Mouse (Mus musculus) left cerebral cortex, adult 18-20 months (tissue): ENCODE results near the gene Glrb. TPM values are rescaled to one million over a fixed set of nuclear protein-coding genes. Genes with fewer than 3 reads are reported as not detected.

Experiments used
- DNase-seq, 2 experiments: peaks; one replicate each; pipeline ENCODE4 v3.0.0; 2021 to 2022; ENCODE audit warnings: low spot score in 2 of 2, mixed read lengths in 1 of 2
- long read RNA-seq, 2 experiments: library from polyadenylated mRNA; stranded (forward); transcript quantifications; one replicate each; pipeline ENCODE4 v2.0.0; 2021
- total RNA-seq, 2 experiments: library from RNA; stranded (reverse); gene quantifications; 2 replicates each; pipeline ENCODE4 v1.2.3; 2021

The Glrb gene
- 100 to 1,000 TPM; 213 to 231 TPM for total RNA-seq
- long read RNA-seq, experiment 1, transcript Glrb-201 (10 exons, 3,029 nt): major isoform, 334 of 481 reads
- long read RNA-seq, experiment 1, transcript Glrb-204 (10 exons, 2,979 nt): minor isoform, 17 of 481 reads
- long read RNA-seq, experiment 1, partial matches to known transcripts: 38 of 481 reads
- long read RNA-seq, experiment 1, other reads (novel, unspliced or antisense): 92 of 481 reads
- long read RNA-seq, experiment 2, transcript Glrb-201 (10 exons, 3,029 nt): major isoform, 219 of 308 reads
- long read RNA-seq, experiment 2, partial matches to known transcripts: 30 of 308 reads
- long read RNA-seq, experiment 2, other reads (novel, unspliced or antisense): 55 of 308 reads

DNA sequence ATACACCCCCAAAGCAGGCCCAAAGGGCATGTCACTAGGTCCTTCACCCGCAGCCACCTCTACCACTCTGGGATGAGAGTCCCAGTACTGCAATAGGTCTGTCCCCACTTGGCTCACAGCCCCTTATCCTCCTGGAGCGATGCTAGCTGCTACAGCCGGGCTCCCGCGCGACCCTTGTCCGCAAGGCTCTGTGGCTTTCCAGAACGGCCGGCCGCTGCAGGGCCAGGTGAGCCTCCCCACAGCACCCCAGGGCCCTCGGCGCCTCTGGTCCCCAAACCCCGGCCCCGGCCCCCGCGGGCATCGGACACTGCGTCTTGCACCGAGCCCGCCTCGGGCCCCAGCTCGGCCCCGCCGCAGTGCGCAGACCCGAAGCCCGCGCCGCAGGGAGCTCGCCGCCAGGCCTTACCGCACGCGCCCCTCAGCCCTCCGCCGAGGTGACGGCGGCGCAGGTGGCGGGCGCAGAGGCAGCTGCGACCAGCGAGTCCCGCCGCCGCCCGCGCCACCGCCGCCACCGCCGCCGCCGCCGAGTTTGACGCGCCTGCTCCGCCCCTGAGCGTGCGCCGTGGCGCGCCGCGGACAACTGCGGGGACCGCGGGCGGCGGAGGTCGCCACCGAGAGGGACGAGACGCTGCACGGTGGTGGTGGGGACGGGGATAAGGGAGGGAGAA lies at the start of gene Glrb:
Gene Glrb (minus strand): TSS at position 550 of the 668 bp plus-strand sequence.
- DNase-seq: peak; percentile 68 to 78

DNA sequence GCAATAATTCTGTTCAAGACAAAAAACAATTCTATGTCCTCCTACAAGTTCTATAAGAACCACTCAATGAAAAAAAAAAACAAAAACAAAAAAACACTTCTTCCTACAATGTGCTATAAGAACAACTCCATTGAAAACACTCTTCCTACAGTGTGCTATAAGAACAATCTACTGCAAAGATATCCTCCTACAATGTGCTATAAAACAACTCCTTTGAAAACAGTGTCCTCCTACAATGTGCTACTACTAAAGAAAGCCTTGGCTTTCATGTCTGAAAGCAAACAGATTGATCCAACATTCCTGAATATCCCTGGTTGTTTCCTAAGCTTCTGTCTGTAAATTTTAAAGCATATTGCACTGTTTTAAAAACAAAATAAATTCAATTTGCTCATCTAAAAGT lies 46.5 kb upstream of the Glrb start:
- DNase-seq: no peak

DNA sequence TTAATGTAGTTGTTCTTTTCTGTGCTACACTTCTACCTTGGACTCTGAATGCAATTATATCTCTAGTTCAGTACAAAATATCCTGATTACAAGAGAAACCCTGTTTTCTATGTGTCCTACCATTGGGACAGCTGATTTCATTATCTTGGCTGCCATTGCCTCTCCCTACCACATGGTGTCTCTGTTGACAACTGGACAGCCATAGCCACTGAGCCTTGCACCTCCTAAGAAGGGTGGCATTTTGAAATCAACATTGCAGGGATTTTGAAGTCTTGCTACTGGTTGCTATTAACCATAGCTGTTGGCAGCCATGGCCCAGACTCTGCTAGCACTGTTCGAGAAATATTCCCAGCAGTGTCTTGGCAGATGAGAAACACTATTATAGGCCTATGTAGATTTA lies 45.1 kb upstream of the Glrb start:
- peak; percentile 46 to 50 for DNase-seq

DNA sequence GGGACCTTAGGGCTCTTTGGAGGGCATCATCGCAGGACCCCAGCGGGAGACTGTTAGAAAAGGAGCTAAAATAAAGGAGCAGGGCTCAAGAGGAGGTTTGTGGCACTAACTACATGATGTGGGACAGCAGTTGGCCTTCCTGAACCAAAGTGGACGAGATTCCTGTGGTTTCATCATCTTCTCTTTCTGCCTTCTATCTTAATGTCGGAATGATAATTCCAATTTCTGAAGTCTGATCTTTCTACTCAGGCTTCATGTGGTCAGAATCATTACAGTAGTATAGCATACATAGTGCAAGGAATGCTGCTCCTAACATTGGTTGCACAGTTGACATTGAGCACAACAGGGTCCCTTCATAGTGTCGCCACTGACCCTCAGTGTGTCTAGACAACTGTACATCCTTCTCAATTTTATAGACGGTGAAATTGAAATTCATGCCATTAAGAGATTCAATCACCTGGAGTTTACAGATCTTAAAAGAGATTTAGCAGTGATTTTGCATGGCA lies 372 bp upstream of the Glrb start:
- DNase-seq: no peak

GRCm38 (mm10) chr3:80894745-80895480 lies 18.5 kb downstream of the Glrb start:
- no peak for DNase-seq

- no peak for DNase-seq
Measured at GRCm38 (mm10) chr3:80894328-80894727, 19.1 kb downstream of the Glrb start.

- no peak for DNase-seq
Measured at GRCm38 (mm10) chr3:80893055-80893690, 20.3 kb downstream of the Glrb start.

DNA sequence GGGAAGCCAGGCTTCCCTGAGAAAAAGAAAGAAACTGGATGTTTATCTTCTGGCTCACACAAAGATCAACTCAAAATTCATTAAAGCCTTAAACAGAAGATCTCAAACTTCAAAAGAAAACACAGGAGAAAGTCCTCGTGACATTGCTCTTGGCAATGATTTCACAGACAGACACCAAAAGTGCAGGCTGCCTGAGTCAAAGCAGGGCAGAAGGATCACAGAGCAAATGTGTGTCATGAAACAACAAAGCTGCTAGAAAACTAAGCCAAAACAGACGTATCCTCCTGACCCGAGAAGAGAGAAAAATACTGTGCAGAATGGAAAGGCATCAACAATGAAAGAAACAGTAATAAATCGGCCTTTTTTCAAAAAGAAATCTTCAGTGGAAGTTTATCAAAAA lies 22.4 kb downstream of the Glrb start:
- DNase-seq: no peak

DNA sequence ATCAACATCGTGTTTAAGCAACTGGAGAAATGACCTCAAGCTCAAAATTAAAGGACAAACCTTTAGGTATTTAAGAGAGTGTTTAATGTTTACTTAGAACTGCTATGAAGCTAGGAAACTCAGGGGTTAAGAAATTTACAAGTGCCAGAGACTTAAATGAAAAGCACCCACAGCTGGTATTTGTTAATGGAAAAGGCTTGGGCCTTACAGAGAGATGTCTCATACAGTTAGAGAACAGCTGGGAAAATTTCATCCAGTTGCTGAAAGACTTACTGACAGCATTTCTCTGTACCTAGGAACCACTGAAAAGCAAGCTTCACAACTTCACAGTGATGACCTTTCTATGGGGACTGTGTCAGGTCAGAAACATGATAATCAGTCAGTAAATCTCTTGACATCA lies 28.3 kb downstream of the Glrb start:
- no peak for DNase-seq

- DNase-seq: no peak
Measured at GRCm38 (mm10) chr3:80883601-80884000, 29.9 kb downstream of the Glrb start.

GRCm38 (mm10) chr3:80880660-80881293 lies 32.7 kb downstream of the Glrb start:
- DNase-seq: no peak

DNA sequence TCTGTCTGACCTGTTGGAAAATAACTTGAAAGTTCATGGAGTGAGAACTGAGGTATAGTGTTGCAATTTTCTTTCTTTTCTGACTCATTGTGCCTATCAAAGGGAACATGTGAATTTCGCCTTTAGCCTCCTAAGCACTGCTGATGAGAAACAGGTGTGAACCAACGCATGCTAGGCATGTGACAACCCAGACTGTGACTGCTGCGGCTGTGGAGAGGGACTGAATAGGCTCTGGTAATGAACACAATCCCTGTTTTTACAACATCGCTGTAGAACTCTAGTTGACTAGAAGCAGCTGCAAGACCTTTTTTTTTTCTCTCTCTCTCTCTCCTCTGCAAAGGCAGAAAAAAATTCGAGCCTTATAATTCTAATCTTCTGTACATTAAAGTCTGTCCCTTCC lies 34.9 kb downstream of the Glrb start:
- no peak for DNase-seq

GRCm38 (mm10) chr3:80874690-80875353 lies 38.6 kb downstream of the Glrb start:
- no peak for DNase-seq

GRCm38 (mm10) chr3:80874081-80874480 lies 39.4 kb downstream of the Glrb start:
- DNase-seq: no peak

DNA sequence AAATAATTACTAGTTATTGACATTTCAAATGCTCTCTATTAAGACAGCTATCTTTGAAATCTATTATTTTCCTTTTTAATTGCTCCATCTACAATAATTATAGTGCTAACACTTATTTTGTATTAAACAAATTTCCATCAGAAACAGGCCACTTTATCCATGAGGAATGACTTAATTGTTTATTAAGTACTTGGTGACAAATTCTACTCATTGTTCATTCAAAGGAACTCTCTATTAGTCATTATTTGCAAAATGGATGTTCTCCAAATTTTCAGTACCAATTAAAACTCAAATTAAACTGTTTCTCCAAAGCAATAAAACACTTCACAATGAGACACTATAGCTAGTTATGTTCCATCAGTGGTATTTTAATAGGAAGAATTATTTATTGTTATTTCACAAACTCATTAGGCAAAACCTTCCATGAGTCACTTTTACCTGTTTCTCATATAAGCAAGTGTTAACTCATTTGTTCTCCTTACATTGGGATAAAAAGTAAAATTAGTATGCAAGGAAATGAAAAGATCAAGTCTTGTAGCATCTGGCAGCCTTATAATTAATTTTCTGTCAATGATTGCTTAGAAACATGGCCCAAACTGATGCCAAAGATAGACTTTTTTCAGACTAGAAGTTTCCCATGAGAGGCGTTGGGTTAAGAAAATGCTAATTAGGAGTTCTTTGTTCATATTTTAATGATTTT lies 41.8 kb downstream of the Glrb start:
- DNase-seq: no peak

- DNase-seq: peak; percentile 19 to 24
Measured at GRCm38 (mm10) chr3:80867328-80867727, 46.1 kb downstream of the Glrb start.

- no peak for DNase-seq
Measured at GRCm38 (mm10) chr3:80852912-80853507, 60.5 kb downstream of the Glrb start.

DNA sequence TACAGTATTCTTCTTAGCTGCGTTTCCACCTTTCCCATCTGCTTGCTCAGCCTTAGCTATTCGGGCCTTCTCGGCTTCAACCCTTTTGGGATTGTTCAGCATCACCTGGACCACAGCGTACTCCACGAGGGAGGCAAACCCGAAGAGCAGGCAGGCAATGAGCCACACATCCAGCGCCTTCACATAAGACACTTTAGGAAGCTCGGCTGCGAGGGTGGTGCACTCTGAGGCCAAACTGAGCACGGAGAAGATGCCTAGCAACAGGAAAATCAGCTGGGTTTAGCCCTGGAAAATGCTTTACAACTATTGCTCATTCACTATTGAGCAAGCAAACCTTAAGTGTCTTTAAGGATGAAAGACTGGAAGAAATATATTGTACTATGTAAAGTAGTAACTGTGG lies 62.5 kb downstream of the Glrb start:
- peak; percentile 9 to 16 for DNase-seq

DNA sequence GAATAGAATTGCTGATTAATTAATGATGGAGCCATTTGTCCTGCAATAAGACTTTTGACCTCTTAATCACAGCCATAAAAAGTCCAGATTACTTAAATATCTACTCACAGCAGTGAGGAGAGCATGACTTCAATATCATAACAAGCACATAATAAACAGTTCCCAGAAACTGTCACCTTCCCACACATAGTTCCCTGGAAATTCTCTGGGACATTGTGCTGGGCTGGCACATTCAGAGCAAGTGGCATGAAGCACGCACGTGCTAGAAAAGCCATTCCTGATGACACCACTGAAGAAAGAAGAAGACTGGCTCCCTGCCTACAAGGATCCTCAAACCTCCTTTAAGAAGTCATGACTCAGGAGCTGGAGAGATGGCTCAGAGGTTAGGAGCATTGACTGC lies 67.8 kb downstream of the Glrb start:
- DNase-seq: peak in 1 of 2 experiments; percentile 19
